Mouse (Mus musculus) ES-E14 (cell line): ENCODE measurements around the gene Setd1b.

Experiments
- CHD2 ChIP-seq: IDR thresholded peaks from 2 replicates; pipeline ENCODE4 v1.6.1; 2014; ENCODE audit warnings: mild to moderate bottlenecking, low read depth, low read length, inconsistent platforms
- MAFK ChIP-seq: IDR thresholded peaks from 2 replicates; pipeline ENCODE4 v1.6.1; 2014; ENCODE audit warnings: mild to moderate bottlenecking, low read depth, low read length, inconsistent platforms; ENCODE audit not compliant: insufficient read depth
- ZC3H11A ChIP-seq: IDR thresholded peaks from 2 replicates; pipeline ENCODE4 v1.6.1; 2012; ENCODE audit warnings: low read depth, mild to moderate bottlenecking, inconsistent platforms, low read length, borderline replicate concordance

DNA sequence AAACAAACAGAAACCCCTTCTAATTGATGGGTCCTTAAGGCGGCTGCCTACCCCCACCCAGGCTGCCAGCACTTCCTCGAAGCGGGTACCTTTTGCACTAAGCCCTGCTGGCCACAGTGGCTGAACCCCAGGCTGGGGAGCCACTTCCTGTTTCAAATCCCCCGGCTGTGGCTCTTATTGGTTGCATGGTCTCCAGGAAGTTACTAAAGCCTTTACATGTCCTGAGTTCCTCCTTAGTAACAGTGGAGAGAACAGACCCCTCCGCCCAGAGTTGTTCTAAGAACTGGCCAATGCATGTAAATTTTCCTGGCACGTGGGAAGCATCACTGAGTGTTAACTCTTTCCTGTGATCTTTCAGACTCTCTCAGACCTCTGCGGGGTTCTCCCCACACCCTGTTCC lies 9.1 kb downstream of the Setd1b start:
- TF ChIP-seq CHD2 = no peak
- TF ChIP-seq MAFK = no peak
- TF ChIP-seq ZC3H11A = no peak
